Mouse (Mus musculus): Measurements from ENCODE around the gene Atp9a. TPM values are rescaled to one million over a fixed set of nuclear protein-coding genes. Genes with fewer than 3 reads are reported as not detected.

Gene Atp9a
- total RNA-seq, 1 experiment from 2014 or later: not detected

Other genes with a start within 250 kb of the Atp9a start
- 1.3 TPM in 2 replicates for gene Nfatc2, start 140.8 kb downstream of the Atp9a start, total RNA-seq (2017)
- gene Sall4, start 25.5 kb upstream of the Atp9a start, total RNA-seq (2017): not detected in 2 replicates
- gene Zfp64, start 213.2 kb upstream of the Atp9a start, total RNA-seq (2017): 25.8 and 26.5 TPM in 2 replicates